Mouse (Mus musculus) thymus, postnatal 36 days (tissue): Measurements from ENCODE around the gene Ptprf.

Experiments used
- DNase-seq, 2 experiments: peaks; one replicate each; pipeline ENCODE4 v3.0.0; 2022; ENCODE audit warnings: mixed read lengths in 2 of 2

Ptprf gene

DNA sequence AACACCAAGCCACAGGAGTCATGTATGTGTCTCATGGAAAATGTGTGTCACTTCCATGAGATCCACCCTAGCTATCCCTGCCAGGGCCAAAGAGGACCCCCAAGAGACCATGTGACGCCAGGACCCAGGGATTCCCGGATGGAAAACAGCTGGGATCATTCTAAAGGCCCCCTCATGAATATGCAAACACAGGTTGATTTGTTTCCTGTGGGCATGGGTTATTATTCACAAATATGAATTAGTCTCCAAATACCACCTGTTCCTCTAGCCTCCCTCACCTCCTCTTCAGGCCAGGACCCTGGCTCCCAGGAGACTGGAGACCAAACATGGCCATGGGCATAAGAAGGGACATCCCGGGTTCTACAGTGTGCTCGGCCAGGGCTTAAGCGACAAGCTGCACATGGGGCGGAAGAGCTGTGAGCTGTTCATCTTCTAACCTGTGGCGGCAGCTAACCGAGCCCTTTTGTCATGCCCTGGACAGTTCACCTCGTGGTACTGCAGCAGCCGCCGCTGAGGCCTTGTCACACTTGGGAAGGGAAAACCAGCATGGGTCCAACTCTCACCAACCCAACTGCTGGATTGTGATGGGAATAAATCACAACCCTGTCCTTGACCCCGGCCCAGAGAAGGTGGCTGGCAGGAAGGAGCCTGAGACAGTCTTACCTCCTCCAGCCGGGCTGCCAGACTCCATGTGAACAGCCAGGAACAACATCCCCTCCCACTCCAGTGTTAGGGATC lies 9.6 kb downstream of the Ptprf start:
- DNase-seq = no peak

- DNase-seq = no peak
Measured at GRCm38 (mm10) chr4:118280506-118280905, 10.7 kb downstream of the Ptprf start.

GRCm38 (mm10) chr4:118276520-118277232 lies 14.5 kb downstream of the Ptprf start:
- DNase-seq = no peak

DNA sequence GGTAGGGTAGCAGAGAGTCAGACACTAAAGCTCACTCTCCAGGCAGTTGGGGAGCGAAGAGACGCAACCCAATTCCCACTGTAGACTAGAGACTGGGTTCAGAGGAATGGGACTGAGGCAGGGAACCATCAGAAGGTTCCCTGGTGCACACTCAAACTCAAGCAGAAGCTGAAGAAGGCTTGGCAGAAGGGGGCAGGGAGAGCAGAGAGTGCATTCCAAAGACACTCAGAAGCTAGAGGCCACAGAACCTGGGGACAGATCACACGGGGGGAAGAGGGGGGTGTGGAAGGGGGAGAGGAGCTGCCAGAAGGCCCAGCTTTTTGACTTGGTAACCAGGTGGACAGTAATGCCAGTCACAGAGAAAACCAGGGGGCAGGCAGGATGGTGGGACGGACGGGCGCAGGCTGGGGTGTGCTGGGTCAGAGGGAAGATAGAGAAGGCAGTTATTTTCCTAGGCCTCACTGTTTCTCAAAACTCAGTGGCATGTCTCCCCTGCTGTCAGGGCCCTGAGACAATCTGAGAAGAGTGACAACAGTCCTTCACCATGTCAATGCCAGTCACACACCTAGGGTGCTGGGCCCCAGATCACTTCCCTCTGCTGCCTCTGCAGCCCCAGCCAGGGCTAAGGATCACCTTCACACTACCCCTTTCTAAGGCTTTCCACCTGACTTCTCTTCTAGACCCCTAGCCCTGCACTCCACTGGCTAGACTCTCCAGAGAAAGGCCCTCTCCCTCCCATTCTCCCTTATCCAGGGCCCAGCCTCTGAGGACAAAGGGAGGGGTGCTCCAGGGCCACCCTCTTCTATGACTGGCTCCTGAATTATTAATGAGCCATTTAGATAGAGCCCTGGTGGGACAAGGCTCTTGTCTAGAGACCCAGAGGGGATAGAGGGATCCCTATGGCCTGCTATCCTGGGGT lies 15.3 kb downstream of the Ptprf start:
- DNase-seq = no peak

- DNase-seq = no peak
Measured at GRCm38 (mm10) chr4:118274521-118274920, 16.7 kb downstream of the Ptprf start.

- no peak for DNase-seq
Measured at GRCm38 (mm10) chr4:118273998-118274397, 17.2 kb downstream of the Ptprf start.

GRCm38 (mm10) chr4:118273545-118273944 lies 17.7 kb downstream of the Ptprf start:
- no peak for DNase-seq

- DNase-seq = no peak
Measured at GRCm38 (mm10) chr4:118272871-118273270, 18.3 kb downstream of the Ptprf start.

DNA sequence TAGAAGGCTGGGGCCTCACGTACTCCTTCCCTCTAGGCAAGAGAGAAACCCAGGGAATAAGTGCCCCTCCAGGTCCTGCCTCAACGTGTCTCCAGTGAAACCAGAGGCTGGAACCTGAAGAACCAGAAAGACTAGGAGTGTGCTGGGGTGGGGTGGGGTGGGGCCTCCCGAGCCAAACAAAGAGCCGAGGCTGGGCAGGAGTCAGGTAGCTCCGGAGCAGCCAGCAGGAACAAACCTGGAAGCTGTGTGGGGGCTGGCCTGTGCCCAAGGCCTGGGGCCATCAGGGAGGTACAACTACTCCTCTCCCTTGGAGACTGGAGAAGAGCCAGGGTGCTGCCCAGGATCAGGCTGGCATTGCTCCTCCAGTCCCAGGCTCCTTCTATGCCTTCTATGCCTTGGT lies 18.9 kb downstream of the Ptprf start:
- no peak for DNase-seq

- DNase-seq = no peak
Measured at GRCm38 (mm10) chr4:118271556-118272074, 19.6 kb downstream of the Ptprf start.

GRCm38 (mm10) chr4:118270706-118271105 lies 20.5 kb downstream of the Ptprf start:
- no peak for DNase-seq

DNA sequence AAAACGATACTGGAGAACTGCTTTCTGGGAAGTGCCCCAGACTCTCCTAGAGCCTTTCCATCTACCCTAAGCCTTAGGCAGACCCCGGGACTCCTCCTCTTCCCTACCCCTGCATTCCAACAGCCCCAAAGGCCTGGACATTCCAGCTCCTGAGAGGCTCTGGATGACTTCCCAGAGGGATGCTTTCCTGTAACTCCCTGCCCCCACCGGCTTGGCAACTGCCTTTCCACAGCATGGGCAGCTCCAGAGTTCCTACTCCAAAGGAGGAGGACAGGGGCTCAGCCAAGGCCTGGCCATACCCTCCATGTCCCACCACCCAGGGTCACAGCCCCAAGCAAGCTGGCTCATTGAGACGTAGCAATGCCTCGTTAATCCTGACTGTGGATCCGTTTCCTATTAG lies 21.2 kb downstream of the Ptprf start:
- no peak for DNase-seq

- DNase-seq = no peak
Measured at GRCm38 (mm10) chr4:118268429-118269212, 22.6 kb downstream of the Ptprf start.

GRCm38 (mm10) chr4:118265557-118265956 lies 25.6 kb downstream of the Ptprf start:
- no peak for DNase-seq

GRCm38 (mm10) chr4:118261771-118262473 lies 29.3 kb downstream of the Ptprf start:
- peak; percentile 29 to 50 for DNase-seq

- DNase-seq = no peak
Measured at GRCm38 (mm10) chr4:118261291-118261690, 29.9 kb downstream of the Ptprf start.

DNA sequence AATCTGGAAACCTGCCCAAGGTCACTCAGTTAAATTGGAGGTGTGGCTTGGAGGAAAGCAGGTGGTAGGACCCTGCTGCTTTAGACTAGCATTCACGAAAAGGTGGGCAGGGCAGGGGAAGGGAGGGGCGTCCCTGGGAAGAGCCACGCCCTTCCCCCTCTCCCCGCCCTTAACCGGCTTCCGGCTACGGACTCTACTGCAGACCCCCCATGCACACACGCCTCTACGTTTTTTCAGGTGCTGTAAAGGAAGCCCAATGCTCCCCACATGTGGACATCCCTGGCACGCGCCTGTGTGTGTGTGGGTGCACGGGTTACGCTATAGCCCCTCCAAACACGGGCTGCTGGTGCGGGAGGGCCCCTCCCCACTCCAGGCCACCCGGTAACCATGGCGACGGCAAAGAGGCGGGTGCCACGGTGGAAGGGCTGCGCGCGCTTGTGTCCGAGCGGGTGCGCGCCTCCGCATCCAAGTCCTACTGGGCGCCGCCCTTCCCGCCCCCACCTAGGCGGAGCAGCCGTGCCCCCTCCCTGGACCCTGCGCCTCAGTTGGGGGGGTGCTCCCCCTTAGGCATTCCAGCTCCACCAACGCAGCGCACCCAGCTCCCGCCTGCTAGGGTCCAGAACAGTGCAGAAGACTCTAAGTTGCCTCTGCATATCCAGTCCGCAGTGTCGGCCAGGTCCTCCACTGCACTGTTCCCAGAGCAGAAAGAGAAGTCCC lies 30.5 kb downstream of the Ptprf start:
- peak; percentile 81 to 88 for DNase-seq

- no peak for DNase-seq
Measured at GRCm38 (mm10) chr4:118259782-118260463, 31.3 kb downstream of the Ptprf start.

DNA sequence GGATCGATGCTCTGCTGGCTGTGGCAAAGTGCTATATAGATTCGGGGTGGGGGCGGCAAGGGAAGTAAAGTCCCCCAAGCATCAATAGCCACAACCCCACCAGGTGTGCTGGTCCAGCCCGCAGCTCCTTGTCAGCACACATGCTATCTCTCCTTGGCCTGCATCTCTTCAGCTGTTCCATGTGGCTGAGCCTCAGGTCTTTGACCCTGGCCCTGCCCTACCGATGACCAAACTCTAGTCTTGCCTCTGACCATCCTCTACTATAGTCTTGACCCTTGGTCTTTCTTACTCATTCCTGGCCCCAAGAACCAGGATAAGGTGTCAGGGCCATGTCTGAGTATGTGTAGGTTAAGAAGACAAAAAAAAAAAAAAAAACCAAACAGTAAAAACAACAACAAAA lies 33.2 kb downstream of the Ptprf start:
- peak in 1 of 2 experiments; percentile 37 for DNase-seq

- peak; percentile 65 to 76 for DNase-seq
Measured at GRCm38 (mm10) chr4:118257416-118257815, 33.8 kb downstream of the Ptprf start.
